Mouse (Mus musculus): ENCODE results near the gene Tmco5.

Gene Tmco5

DNA sequence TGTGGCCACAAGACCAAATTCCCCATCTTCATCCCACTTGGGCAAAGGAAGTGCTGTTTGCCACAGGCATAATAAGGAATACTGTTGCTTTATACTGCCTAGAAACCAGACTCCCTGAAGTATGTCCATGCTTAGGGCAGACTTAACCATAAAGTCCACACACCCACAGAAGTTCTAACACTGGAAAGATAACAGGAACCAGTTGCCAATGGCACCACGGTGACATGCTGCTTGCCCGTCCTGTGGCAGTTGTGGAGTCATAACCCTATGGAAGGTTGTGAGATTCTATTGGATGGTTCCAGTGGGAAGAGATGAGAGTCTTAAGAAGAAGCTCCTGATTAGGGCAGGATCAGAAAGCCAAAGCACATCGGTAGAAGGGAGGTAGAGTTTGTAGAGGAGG lies at the start of gene Tmco5:
Gene Tmco5, plus strand, starts transcription at position 301 of the 400 bp plus-strand sequence.
- DNase-seq (ENCODE audit: low read depth, low spot score) = no peak

DNA sequence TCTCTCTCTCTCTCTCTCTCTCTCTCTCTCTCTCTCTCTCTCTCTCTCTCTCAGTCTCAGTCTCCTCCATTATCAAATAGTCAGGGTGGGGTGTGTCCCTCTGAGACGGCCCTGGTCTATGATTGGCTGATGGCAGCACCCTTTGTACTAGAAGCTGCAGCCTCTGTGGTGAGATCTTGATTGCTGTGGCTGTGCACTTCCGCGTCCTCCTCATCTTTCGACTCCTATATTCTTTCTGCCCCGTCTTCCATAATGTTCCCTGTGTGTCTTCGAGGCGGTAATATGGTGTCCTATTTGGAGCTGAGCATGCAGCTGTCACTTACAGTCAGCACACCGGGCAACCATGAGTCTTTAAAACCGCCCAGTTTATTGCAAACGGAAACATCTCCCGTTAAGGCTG lies 46.6 kb upstream of the Tmco5 start:
- no peak for DNase-seq (ENCODE audit: low read depth, low spot score)

GRCm38 (mm10) chr2:116837829-116838228 lies 40.7 kb upstream of the Tmco5 start:
- DNase-seq (ENCODE audit: low read depth, low spot score) = no peak

DNA sequence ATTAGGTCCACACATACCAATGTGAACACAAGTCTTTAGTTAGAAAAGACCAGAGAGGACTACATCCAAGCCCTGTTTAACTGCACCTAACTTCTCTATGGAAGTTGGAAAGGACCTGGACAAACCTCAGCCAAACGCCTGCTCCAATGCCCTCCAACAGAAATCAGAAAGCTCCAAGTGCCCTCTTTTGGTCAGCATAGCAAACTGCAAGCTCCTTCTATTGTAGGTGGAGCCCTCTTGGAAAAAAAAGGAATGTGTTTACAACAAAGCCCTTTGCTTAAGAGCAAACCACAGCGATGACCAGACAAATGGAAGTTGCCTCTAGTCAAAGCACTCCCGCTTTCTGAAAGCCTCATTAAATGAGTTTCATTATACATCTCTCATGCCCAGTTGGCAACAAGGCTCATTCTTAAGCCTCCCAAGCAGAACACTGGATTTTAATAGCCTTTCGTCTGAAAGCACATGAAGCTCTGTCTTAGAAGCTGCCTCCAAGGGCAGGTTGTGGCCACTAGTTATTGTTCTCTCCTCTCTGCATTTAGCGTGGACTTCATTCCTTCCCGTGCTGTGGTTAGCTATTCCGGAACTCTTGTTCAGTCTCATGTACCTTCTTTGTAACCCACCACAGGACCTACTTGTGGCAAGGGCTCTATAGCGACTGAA lies 39.8 kb upstream of the Tmco5 start:
- DNase-seq (ENCODE audit: low read depth, low spot score) = peak; percentile 12

DNA sequence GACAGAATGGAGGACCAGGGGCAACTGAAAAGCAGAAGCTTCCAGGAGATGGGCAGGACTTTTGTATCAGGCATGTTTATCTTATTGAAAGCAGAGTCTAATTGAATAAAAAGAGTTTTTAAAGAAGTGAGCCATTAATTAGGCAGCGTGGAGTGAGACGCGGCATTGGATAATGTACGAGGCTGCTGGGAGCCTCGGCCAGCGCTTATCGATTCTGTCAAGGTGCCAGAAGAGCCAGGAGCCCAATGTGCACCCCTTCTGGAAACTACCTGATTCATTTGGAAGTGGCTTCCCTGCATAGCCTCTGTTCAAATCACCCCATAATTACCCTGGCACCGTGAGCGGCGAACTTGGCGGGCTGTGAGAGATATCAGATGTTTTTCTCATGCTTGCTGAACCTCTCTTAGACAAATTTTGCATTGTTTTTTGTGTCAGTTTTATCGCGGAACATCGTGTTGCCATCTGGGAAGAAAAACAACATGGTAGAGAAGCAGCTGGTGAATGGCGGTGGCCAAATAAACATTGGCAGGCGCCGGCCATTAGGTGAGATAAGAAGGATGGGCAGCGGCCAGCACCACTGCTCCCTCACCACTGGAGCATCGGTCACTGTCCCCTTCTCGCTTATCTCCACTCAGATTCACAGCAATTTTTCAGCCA lies 28.4 kb upstream of the Tmco5 start:
- no peak for DNase-seq (ENCODE audit: low read depth, low spot score)

- DNase-seq (ENCODE audit: low read depth, low spot score) = no peak
Measured at GRCm38 (mm10) chr2:116851356-116851755, 27.1 kb upstream of the Tmco5 start.

DNA sequence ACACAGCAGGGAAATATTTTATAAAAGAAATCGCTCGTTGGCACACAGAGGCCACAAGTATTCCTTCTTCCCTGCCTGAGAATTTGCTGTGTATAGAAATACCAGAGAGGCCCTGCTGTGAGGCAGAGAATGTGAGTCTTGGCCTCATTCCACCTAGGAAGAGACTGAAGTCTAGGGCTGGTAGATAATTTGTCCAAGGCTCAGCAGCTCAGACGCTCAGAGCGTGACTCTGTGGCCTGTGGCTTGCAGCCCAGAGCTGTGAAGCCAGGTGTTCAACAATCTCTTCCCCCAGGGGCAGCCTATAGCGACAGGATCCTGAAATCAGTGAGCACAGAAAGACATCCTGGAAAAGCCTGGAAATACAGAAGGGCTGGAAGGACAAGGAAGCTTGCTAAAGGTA lies 26.2 kb upstream of the Tmco5 start:
- no peak for DNase-seq (ENCODE audit: low read depth, low spot score)

DNA sequence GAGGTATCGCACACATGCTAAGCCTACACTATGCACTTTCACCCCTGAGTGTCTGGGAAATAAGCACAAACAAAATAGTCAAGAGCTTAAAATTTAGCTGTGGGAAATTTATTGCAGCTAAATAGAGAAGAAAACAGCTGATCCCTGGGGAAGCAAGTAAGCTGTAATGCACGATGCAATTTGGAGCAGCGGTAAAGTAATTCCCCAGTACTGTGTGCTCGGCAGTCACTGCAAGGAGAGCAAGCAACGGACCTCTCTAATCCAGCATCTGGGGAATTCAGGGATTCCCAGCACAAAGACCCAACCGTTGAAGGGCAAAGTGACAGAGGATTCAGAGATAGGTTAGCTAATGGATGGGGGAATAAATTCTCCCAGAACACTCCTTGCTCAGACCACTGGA lies 19.8 kb upstream of the Tmco5 start:
- DNase-seq (ENCODE audit: low read depth, low spot score) = no peak

DNA sequence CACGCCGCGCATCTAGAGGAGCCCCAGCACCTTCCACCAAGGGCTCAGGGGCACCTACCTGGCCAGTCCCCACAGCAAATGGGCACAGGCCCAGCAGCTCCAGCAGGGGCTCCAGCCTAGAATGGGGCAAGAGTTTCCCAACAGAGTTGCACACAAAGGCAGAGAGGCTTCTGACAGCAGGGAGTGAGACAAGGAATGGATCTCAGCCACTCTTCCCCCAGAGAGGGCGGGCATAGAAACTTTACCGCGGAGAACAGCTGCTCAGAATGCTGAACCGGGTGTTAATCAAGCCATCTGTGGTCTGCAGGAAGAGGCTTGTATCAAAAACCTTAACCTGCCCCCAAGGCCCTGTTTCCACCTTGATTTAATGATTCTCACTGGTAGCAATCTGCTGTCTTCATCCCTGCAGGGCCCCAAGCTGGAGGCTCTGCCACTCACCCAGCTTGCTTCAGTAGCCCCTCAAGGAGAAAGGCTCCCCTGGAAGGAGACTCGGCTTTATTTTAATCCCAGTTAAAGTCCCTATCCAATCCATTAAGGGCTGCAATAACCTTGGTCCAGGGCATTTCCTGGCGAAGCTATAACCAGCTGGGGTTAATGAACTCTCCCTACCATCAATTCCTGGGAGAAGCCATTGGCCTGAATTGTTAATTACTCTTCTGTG lies 1.4 kb upstream of the Tmco5 start:
- DNase-seq (ENCODE audit: low read depth, low spot score) = no peak

DNA sequence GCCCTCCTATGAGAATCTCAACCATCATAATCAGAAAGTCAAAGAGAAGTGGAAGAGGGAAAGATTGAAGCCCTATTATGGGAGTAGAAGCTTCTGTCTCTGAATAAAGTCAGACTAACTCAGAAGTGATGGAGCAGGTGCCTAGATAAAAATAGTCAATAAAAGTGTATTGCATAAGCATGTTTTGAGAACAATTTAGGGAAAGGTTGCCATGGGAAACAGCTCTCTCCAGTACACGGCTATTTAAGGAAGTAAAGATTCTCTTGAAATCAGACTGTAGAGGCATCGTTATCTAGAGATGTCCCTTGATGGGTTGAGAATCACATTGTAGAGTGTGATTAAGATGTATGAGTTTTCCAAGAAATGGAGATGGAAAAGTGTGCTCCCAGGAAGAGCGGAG lies 1.2 kb downstream of the Tmco5 start:
- no peak for DNase-seq (ENCODE audit: low read depth, low spot score)

GRCm38 (mm10) chr2:116893316-116893987 lies 15.0 kb downstream of the Tmco5 start:
- no peak for DNase-seq (ENCODE audit: low read depth, low spot score)

GRCm38 (mm10) chr2:116893988-116894363 lies 15.5 kb downstream of the Tmco5 start:
- DNase-seq (ENCODE audit: low read depth, low spot score) = peak; percentile 43

GRCm38 (mm10) chr2:116899615-116900272 lies 21.3 kb downstream of the Tmco5 start:
- peak; percentile 63 for DNase-seq (ENCODE audit: low read depth, low spot score)

DNA sequence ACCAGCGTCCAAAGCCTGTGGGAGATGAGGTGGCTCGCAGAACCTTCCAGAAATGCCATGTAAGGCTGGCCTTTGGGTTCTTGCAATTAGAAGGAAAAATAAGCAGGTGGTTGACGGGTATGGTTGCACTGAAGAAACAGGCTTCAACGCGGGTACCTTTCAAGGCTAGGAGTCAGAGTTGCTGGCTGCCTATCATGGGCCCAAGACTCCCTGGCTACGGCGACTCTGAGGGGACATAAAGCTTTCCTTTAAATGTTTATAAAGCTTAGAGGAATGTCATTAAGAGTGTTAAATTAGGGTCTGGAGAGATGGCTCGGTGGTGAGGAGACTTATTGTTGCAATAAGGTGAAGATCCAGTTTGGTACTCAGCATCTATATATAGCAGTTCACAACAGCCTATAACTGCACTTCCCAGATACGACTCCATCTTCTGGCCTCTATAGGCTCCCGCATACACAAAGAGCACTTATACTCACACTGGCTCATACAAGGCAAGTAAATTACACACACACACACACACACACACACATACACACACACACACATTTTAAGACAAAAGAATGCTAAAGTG lies 21.9 kb downstream of the Tmco5 start:
- DNase-seq (ENCODE audit: low read depth, low spot score) = peak; percentile 3

DNA sequence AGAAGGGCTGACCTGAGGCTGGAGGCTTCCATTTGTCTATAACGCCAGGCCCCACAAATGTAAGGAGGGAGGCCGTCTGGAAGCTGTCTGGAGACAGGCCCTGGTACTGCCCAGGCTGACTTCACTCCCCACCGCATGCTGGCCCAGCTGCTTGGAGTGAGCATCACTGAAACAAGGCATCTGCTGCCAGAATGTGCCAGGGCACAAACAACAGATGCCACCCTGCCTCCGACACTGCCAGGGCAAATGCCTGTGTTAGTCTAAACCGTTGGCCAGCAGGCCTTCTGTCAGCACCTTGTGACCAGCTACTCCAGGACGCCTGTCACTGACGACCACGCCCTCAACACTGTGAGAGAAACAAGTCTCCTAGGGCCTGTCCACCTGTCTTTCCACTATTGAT lies 29.8 kb downstream of the Tmco5 start:
- no peak for DNase-seq (ENCODE audit: low read depth, low spot score)

DNA sequence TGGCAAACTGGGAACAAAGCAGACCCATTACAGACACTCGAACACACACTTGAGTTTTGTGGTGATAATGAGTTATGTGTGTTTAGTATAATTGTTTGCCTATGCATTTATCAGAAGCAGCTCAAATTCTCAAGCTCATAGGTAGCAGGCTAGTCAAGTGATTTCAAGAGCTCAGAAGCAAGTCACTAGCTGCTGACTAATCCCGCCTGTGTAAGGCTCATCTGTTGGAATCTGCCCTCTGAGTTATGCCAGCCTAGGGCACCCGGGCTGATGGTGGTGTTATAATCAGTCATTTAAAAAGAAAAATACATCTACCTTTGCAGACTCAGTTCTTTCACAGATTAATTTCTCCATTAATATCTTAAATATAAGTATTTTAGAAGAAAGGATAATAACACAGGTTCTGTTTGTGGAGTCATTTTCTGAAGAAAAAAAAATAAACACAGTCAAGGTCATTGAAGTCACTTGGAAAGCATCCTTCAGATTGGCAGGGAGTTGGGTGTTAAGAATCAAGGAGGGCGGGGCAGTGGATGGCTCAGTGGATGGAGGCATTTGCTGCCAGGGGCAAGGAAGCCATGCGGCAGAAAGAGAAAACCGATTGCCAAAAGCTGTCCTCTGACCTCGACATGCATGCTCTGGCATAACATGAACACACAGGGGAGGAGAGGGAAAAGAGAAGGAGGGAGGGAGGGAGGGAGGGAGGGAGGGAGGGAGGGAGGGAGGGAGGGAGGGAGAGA lies 34.0 kb downstream of the Tmco5 start:
- no peak for DNase-seq (ENCODE audit: low read depth, low spot score)

DNA sequence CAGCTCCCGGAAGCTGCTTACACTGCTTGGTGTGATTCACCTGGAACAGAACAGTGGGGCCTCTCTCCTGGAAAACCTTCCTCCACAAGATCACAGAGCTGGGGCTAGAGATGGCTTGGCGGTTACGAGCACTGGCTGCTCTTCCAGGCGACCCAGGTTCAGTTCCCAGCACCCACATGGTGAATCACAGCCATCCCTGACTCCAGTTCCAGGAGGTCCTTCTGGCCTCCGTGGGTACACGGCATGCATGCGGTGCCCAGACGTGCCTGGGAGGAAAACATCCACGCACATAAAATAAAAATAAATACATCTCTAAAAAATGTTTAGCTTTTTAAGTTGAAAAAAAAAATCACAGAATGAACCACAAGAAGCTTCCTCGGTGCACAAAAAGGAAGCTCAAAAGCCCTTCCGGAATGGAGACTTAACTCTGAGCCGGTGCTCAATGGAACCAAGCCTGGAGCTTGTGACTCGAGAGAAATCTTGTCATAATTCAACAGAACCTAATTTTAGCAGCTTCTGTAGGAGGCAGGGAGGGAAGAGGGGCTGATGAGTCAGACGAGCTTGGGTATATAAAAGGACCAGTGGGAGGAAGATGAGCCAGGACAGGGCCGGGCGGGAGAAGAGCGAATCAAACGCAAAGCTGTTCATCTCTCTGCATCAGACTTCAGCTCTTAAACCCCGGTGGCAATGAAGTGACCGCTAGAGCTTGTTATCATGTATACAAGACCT lies 35.4 kb downstream of the Tmco5 start:
- no peak for DNase-seq (ENCODE audit: low read depth, low spot score)

DNA sequence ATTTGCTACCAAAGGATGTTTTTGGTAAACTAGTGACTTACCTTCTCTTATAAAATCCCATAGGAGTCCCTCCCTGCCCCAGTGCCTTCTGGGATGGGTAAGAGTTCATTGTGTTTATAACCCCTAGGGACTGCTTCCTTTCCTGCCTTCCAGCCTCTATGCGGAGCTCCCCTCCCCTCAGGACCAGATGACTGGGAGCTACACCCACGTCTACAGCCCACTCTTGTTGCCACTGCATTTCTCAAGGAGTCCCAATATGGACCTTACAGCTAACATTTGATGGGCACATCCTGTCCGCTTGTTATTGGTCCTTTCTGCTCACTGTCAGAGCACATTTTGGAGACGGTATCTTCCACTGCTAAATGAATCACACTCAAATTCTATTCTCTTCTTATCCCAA lies 36.1 kb downstream of the Tmco5 start:
- no peak for DNase-seq (ENCODE audit: low read depth, low spot score)

DNA sequence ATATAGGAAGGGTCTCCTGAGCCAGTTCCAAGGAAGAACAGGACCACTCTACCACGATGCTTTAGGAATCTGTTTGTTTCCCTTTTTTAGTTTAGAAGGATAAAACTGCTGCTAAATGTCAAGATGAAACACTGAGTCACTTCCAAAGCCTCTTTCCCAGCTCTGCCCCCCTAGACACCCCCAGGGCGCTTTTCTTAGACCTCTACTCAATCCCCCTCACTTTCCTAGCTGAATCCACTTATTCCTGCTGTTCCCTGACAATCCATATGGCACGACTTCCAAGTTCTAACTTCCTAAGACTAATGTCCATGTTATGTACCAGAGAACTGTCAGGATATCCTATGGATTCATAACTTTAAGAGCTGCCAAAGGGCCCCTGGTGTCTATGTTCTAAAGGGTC lies 40.1 kb downstream of the Tmco5 start:
- DNase-seq (ENCODE audit: low read depth, low spot score) = no peak
